Mouse (Mus musculus) stomach, embryonic 14.5 days (tissue): Measurements from ENCODE around the gene Tfb1m. TPM values are rescaled to one million over a fixed set of nuclear protein-coding genes. Genes with fewer than 3 reads are reported as not detected.

Source experiments
- ATAC-seq: fragments of 200-750 bp; cut with Nextera tagmentation; 2 replicates; pipeline ENCODE4 v1.8.0; 2017; ENCODE audit warnings: low read depth, moderate TSS enrichment; ENCODE audit not compliant: insufficient number of reproducible peaks, insufficient read depth, low FRiP score
- H3K27ac ChIP-seq: fragments of 300-500 bp; sonication (generic); 2 replicates; pipeline ENCODE4 v1.5.1; 2014; ENCODE audit warnings: mild to moderate bottlenecking, low read length, moderate library complexity, mixed read lengths
- H3K27me3 ChIP-seq: fragments of 300-500 bp; sonication (generic); 2 replicates; pipeline ENCODE4 v1.6.1; 2014; ENCODE audit warnings: low read length, control low read depth, mixed read lengths; ENCODE audit not compliant: control insufficient read depth, insufficient read depth
- H3K36me3 ChIP-seq: fragments of 300-500 bp; sonication (generic); 2 replicates; pipeline ENCODE4 v1.6.1; 2014; ENCODE audit warnings: mild to moderate bottlenecking, control low read depth, low read length, moderate library complexity, mixed read lengths; ENCODE audit not compliant: control insufficient read depth, insufficient read depth
- H3K4me1 ChIP-seq: fragments of 300-500 bp; sonication (generic); 2 replicates; pipeline ENCODE4 v1.6.1; 2014; ENCODE audit warnings: low read length, control low read depth, mixed read lengths; ENCODE audit not compliant: control insufficient read depth, insufficient read depth
- H3K4me2 ChIP-seq: fragments of 300-500 bp; sonication (generic); replicated peaks from 2 replicates; pipeline ENCODE4 v1.6.1; 2014; ENCODE audit warnings: low read depth, low read length, control low read depth
- H3K4me3 ChIP-seq: fragments of 300-500 bp; sonication (generic); 2 replicates; pipeline ENCODE4 v1.5.1; 2014; ENCODE audit warnings: low read depth, low read length, control low read depth
- H3K9ac ChIP-seq: fragments of 300-500 bp; sonication (generic); replicated peaks from 2 replicates; pipeline ENCODE4 v1.6.1; 2014; ENCODE audit warnings: low read depth, mild to moderate bottlenecking, control low read depth, low read length, moderate library complexity, mixed read lengths
- H3K9me3 ChIP-seq: fragments of 300-500 bp; sonication (generic); 2 replicates; pipeline ENCODE4 v1.6.1; 2016; ENCODE audit warnings: low read depth, low read length, control low read depth; ENCODE audit not compliant: control insufficient read depth
- WGBS: fragments of 180-500 bp; shearing (Covaris S2); extraction: QIAGEN DNeasy Blood & Tissue Kit; methylation state at CpG from one replicate; pipeline ENCODE4 v1.1.7; 2014; 5-methylcytosine and 5-hydroxymethylcytosine counted together
- polyA plus RNA-seq: library from polyadenylated mRNA; unstranded; fragments of >200 nt; fragmentation: Nextera tagmentation; extraction: Ambion mirVana; gene quantifications from 2 replicates; pipeline ENCODE4 v1.2.1, GENCODE M21; 2014

Gene Tfb1m
- polyA plus RNA-seq, 1 experiment from 2014 or later: 20.1 TPM

- no peak for ATAC-seq
- H3K9ac ChIP-seq: no peak overlapping the region
- 71% methylated on average over 4 of the region's 4 CpGs for WGBS
These were observed 56.6 kb downstream of the Tfb1m start for GRCm38 (mm10) chr17:3500936-3501335.

GRCm38 (mm10) chr17:3500076-3500475 lies 57.5 kb downstream of the Tfb1m start:
- WGBS: 93% methylated on average over 6 of the region's 6 CpGs
- no peaks in the 10 kb centered on the region for H3K4me1 ChIP-seq

More at GRCm38 (mm10) chr17:3500936-3501335, 56.6 kb downstream of the Tfb1m start:
- no peaks in the 10 kb centered on the region for H3K9me3 ChIP-seq
- no peak overlapping the region for H3K4me3 ChIP-seq
- no peak overlapping the region for H3K27ac ChIP-seq
- H3K4me2 ChIP-seq: no peak overlapping the region
- H3K36me3 ChIP-seq: no peaks in the 10 kb centered on the region
- no peaks in the 10 kb centered on the region for H3K27me3 ChIP-seq
- H3K4me1 ChIP-seq: no peaks in the 10 kb centered on the region

GRCm38 (mm10) chr17:3499468-3499867 lies 58.1 kb downstream of the Tfb1m start:
- H3K36me3 ChIP-seq: no peaks in the 10 kb centered on the region
- no peak overlapping the region for H3K9ac ChIP-seq
- no peak overlapping the region for H3K27ac ChIP-seq
- 89% methylated on average over 8 of the region's 8 CpGs for WGBS
- ATAC-seq: no peak
- no peaks in the 10 kb centered on the region for H3K27me3 ChIP-seq
- no peaks in the 10 kb centered on the region for H3K4me1 ChIP-seq
- H3K4me2 ChIP-seq: no peak overlapping the region
- H3K4me3 ChIP-seq: no peak overlapping the region
- no peaks in the 10 kb centered on the region for H3K9me3 ChIP-seq

More at GRCm38 (mm10) chr17:3500076-3500475, 57.5 kb downstream of the Tfb1m start:
- no peak for ATAC-seq
- Histone ChIP-seq H3K36me3 (no peaks in the 10 kb centered on the region), H3K4me2 (no peak overlapping the region), H3K9me3 (no peaks in the 10 kb centered on the region), H3K4me3 (no peak overlapping the region), H3K27me3 (no peaks in the 10 kb centered on the region), H3K27ac (no peak overlapping the region), H3K9ac (no peak overlapping the region)

- H3K4me1 ChIP-seq: no peaks in the 10 kb centered on the region
- no peak overlapping the region for H3K27ac ChIP-seq
- ATAC-seq: no peak
- no peaks in the 10 kb centered on the region for H3K36me3 ChIP-seq
- H3K4me2 ChIP-seq: no peak overlapping the region
- no peak overlapping the region for H3K9ac ChIP-seq
- no peaks in the 10 kb centered on the region for H3K27me3 ChIP-seq
- WGBS: 91% methylated on average over 3 of the region's 3 CpGs
- H3K4me3 ChIP-seq: no peak overlapping the region
- H3K9me3 ChIP-seq: no peaks in the 10 kb centered on the region
These were observed 59.0 kb downstream of the Tfb1m start for GRCm38 (mm10) chr17:3498580-3498979.

GRCm38 (mm10) chr17:3498086-3498485 lies 59.5 kb downstream of the Tfb1m start:
- Histone ChIP-seq H3K27me3 (no peaks in the 10 kb centered on the region), H3K4me3 (no peak overlapping the region), H3K4me1 (no peaks in the 10 kb centered on the region), H3K27ac (no peak overlapping the region), H3K9me3 (no peaks in the 10 kb centered on the region), H3K9ac (no peak overlapping the region), H3K36me3 (no peaks in the 10 kb centered on the region), H3K4me2 (no peak overlapping the region)
- ATAC-seq: no peak
- WGBS: 29% methylated on average over 3 of the region's 3 CpGs

GRCm38 (mm10) chr17:3496080-3496479 lies 61.5 kb downstream of the Tfb1m start:
- Histone ChIP-seq H3K4me1 (no peaks in the 10 kb centered on the region), H3K27ac (no peak overlapping the region), H3K9ac (no peak overlapping the region), H3K4me3 (no peak overlapping the region), H3K9me3 (no peaks in the 10 kb centered on the region), H3K4me2 (no peak overlapping the region), H3K36me3 (no peaks in the 10 kb centered on the region), H3K27me3 (no peaks in the 10 kb centered on the region)
- 88% methylated on average over 3 of the region's 3 CpGs for WGBS
- ATAC-seq: no peak

DNA sequence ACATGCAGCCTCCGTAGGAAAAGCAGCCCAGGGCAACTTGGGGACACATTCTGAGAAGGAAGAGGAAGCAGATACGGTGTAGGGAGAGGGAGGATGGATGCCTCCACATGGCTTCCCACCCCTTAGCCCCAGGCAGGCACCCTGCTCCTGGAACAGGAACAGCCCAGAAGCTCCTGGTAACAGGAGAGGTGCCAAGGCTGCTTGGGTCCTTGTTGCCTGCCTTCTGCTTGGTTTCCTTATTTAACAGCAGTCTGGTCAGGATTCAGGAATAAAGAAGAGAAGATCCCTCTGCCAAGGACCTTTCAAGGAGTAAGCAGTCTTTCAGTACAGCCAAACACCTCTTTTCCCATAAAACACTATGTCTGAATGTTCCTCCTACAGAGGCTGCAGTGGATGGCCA lies 62.0 kb downstream of the Tfb1m start:
- H3K4me1 ChIP-seq: no peaks in the 10 kb centered on the region
- H3K36me3 ChIP-seq: no peaks in the 10 kb centered on the region
- no peaks in the 10 kb centered on the region for H3K9me3 ChIP-seq
- H3K4me2 ChIP-seq: no peak overlapping the region
- no peak overlapping the region for H3K27ac ChIP-seq
- 45% methylated on average over 2 of the region's 2 CpGs for WGBS
- no peak for ATAC-seq
- H3K4me3 ChIP-seq: no peak overlapping the region
- H3K27me3 ChIP-seq: no peaks in the 10 kb centered on the region
- H3K9ac ChIP-seq: no peak overlapping the region

DNA sequence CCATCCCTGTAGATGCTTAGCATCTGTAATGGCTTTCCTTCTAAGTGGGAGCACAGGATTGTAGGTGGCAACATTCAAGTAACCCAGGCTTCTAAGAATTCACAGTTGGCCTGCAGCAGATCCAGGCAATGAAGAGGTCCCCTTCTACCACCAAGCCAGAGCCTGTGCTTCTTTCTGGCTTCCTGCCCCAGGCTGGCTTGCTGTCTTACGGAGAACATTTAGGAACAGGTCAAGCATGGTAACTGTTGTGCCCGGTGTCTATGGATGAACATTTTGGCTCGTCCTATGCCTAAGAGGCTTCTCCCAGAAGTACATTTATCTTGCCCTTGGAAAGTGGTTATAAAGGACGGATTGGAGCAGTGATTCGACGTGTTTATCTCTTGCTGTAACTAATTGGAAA lies 65.9 kb downstream of the Tfb1m start:
- Histone ChIP-seq H3K27me3 (no peaks in the 10 kb centered on the region), H3K9me3 (no peaks in the 10 kb centered on the region), H3K36me3 (no peaks in the 10 kb centered on the region), H3K4me1 (no peaks in the 10 kb centered on the region), H3K27ac (no peak overlapping the region), H3K4me2 (no peak overlapping the region), H3K4me3 (no peak overlapping the region), H3K9ac (no peak overlapping the region)
- no peak for ATAC-seq
- WGBS: 66% methylated on average over 6 of the region's 6 CpGs

DNA sequence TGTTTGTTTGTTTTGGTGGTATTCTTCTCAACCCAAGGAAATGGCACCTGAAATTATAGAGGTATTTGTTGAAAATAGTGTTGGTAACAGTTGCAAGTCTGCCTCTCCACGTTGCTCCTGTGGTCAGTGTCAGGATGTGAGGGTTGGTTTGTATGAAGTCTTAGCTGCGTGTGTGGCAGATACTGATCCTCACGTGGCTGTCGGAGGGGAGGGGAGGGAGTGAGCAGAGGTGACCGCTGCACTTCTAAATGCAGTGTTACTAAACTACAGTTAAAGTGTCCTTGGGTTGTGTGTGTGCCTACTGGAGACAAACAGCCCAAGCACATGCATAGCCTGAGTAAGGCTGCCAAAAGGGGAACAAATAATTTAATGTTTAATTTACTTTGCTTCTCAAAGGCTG lies 66.5 kb downstream of the Tfb1m start:
- no peak overlapping the region for H3K4me2 ChIP-seq
- no peak overlapping the region for H3K9ac ChIP-seq
- H3K27me3 ChIP-seq: no peaks in the 10 kb centered on the region
- H3K36me3 ChIP-seq: no peaks in the 10 kb centered on the region
- no peaks in the 10 kb centered on the region for H3K4me1 ChIP-seq
- no peak overlapping the region for H3K27ac ChIP-seq
- H3K9me3 ChIP-seq: no peaks in the 10 kb centered on the region
- ATAC-seq: no peak
- WGBS: 58% methylated on average over 5 of the region's 5 CpGs
- H3K4me3 ChIP-seq: no peak overlapping the region
